Mouse (Mus musculus) liver, embryonic 11.5 days (tissue): Measurements from ENCODE around the gene H2afz. TPM values are rescaled to one million over a fixed set of nuclear protein-coding genes. Genes with fewer than 3 reads are reported as not detected.
"Not testable (repeated sequence)": the region's sequence is repeated elsewhere in the genome, so short reads cannot be mapped to it uniquely, and the experiment has no call there.

Experiments
- ATAC-seq: fragments of 200-750 bp; cut with Nextera tagmentation; replicated peaks from 2 replicates; pipeline ENCODE4 v1.8.0; 2017; ENCODE audit warnings: moderate number of reproducible peaks, mild to moderate bottlenecking, moderate TSS enrichment, moderate library complexity; ENCODE audit not compliant: low FRiP score
- DNase-seq: peaks from one replicate; pipeline ENCODE4 v3.0.0-alpha.2; 2017; ENCODE audit warnings: low spot score
- H3K27ac ChIP-seq: fragments of 300-500 bp; sonication (generic); 2 replicates; pipeline ENCODE4 v1.5.1; 2014; ENCODE audit warnings: mild to moderate bottlenecking, low read depth, low read length, control low read depth
- H3K27me3 ChIP-seq: fragments of 300-500 bp; sonication (generic); replicated peaks from 2 replicates; pipeline ENCODE4 v1.6.1; 2014; ENCODE audit warnings: low read length, mixed read lengths; ENCODE audit not compliant: control insufficient read depth, insufficient read depth
- H3K36me3 ChIP-seq: fragments of 300-500 bp; sonication (generic); 2 replicates; pipeline ENCODE4 v1.6.1; 2014; ENCODE audit warnings: mild to moderate bottlenecking, low read length, moderate library complexity, mixed read lengths; ENCODE audit not compliant: control insufficient read depth, insufficient read depth
- H3K4me1 ChIP-seq: fragments of 300-500 bp; sonication (generic); replicated peaks from 2 replicates; pipeline ENCODE4 v1.6.1; 2014; ENCODE audit warnings: low read length, mixed read lengths; ENCODE audit not compliant: control insufficient read depth, insufficient read depth
- H3K4me2 ChIP-seq: fragments of 300-500 bp; sonication (generic); 2 replicates; pipeline ENCODE4 v1.6.1; 2014; ENCODE audit warnings: mild to moderate bottlenecking, control low read depth, moderate library complexity
- H3K4me3 ChIP-seq: fragments of 300-500 bp; sonication (generic); 2 replicates; pipeline ENCODE4 v1.5.1; 2014; ENCODE audit warnings: low read depth, low read length, control low read depth
- H3K9ac ChIP-seq: fragments of 300-500 bp; sonication (generic); 2 replicates; pipeline ENCODE4 v1.6.1; 2014; ENCODE audit warnings: low read depth, low read length, control low read depth
- H3K9me3 ChIP-seq: fragments of 300-500 bp; sonication (generic); 2 replicates; pipeline ENCODE4 v1.6.1; 2016; ENCODE audit warnings: low read length, inconsistent platforms, mixed read lengths; ENCODE audit not compliant: control insufficient read depth
- WGBS: fragments of 180-500 bp; shearing (Covaris S2); extraction: QIAGEN DNeasy Blood & Tissue Kit; methylation state at CpG from one replicate; pipeline ENCODE4 v1.1.7; 2014; 5-methylcytosine and 5-hydroxymethylcytosine counted together
- polyA plus RNA-seq: library from polyadenylated mRNA; unstranded; fragments of >200 nt; fragmentation: Nextera tagmentation; extraction: Ambion mirVana; gene quantifications from 2 replicates; pipeline ENCODE4 v1.2.1, GENCODE M21; 2014

Gene H2afz
- polyA plus RNA-seq, 1 experiment from 2014 or later, result 2,121 TPM

- no peak overlapping the region for H3K4me3 ChIP-seq
- H3K4me1 ChIP-seq, result no peaks in the 10 kb centered on the region
- DNase-seq (no peak), ATAC-seq (no peak)
- no peaks in the 10 kb centered on the region for H3K9me3 ChIP-seq
- no peak overlapping the region for H3K27ac ChIP-seq
- H3K27me3 ChIP-seq, result no peaks in the 10 kb centered on the region
- no peak overlapping the region for H3K9ac ChIP-seq
- 90% methylated on average over 1 of the region's 1 CpGs for WGBS
- H3K36me3 ChIP-seq, result no peaks in the 10 kb centered on the region
- no peak overlapping the region for H3K4me2 ChIP-seq
Observed at GRCm38 (mm10) chr3:137836543-137836942, 27.7 kb upstream of the H2afz start.

- Histone ChIP-seq H3K4me3 (no peak overlapping the region), H3K9ac (no peak overlapping the region), H3K9me3 (no peaks in the 10 kb centered on the region), H3K4me1 (no peaks in the 10 kb centered on the region), H3K36me3 (no peaks in the 10 kb centered on the region), H3K4me2 (no peak overlapping the region), H3K27me3 (no peaks in the 10 kb centered on the region), H3K27ac (no peak overlapping the region)
- DNase-seq, result no peak
- ATAC-seq, result no peak
Observed at GRCm38 (mm10) chr3:137838160-137838559, 26.1 kb upstream of the H2afz start.

GRCm38 (mm10) chr3:137842944-137843343 is 21.3 kb upstream of the H2afz start:
- Histone ChIP-seq H3K27me3 (no peaks in the 10 kb centered on the region), H3K36me3 (no peaks in the 10 kb centered on the region), H3K4me1 (no peaks in the 10 kb centered on the region), H3K9me3 (no peaks in the 10 kb centered on the region), H3K4me3 (no peak overlapping the region), H3K4me2 (no peak overlapping the region), H3K9ac (no peak overlapping the region), H3K27ac (no peak overlapping the region)
- 81% methylated on average over 1 of the region's 1 CpGs for WGBS
- DNase-seq, result no peak
- no peak for ATAC-seq

- H3K4me2 ChIP-seq, result no peak overlapping the region
Observed at GRCm38 (mm10) chr3:137844263-137844662, 20.0 kb upstream of the H2afz start.

GRCm38 (mm10) chr3:137846552-137846951 is 17.7 kb upstream of the H2afz start:
- H3K4me1 ChIP-seq, result no peaks in the 10 kb centered on the region
- H3K9me3 ChIP-seq, result no peaks in the 10 kb centered on the region
- no peak overlapping the region for H3K4me3 ChIP-seq
- H3K9ac ChIP-seq, result no peak overlapping the region
- no peak for ATAC-seq
- no peak for DNase-seq
- H3K4me2 ChIP-seq, result no peak overlapping the region
- H3K36me3 ChIP-seq, result no peaks in the 10 kb centered on the region
- no peak overlapping the region for H3K27ac ChIP-seq
- WGBS, result 49% methylated on average over 5 of the region's 5 CpGs
- no peaks in the 10 kb centered on the region for H3K27me3 ChIP-seq

More at GRCm38 (mm10) chr3:137844263-137844662, 20.0 kb upstream of the H2afz start:
- no peak for ATAC-seq
- H3K36me3 ChIP-seq, result no peaks in the 10 kb centered on the region
- no peak for DNase-seq
- no peaks in the 10 kb centered on the region for H3K27me3 ChIP-seq
- no peaks in the 10 kb centered on the region for H3K4me1 ChIP-seq
- WGBS, result 84% methylated on average over 3 of the region's 3 CpGs
- H3K9ac ChIP-seq, result no peak overlapping the region
- no peak overlapping the region for H3K4me3 ChIP-seq
- H3K9me3 ChIP-seq, result no peaks in the 10 kb centered on the region
- no peak overlapping the region for H3K27ac ChIP-seq

GRCm38 (mm10) chr3:137848354-137848753 is 15.9 kb upstream of the H2afz start:
- no peaks in the 10 kb centered on the region for H3K4me1 ChIP-seq
- no peaks in the 10 kb centered on the region for H3K27me3 ChIP-seq
- H3K4me2 ChIP-seq, result no peak overlapping the region
- WGBS, result 84% methylated on average over 9 of the region's 9 CpGs
- DNase-seq (no peak), ATAC-seq (no peak)
- no peaks in the 10 kb centered on the region for H3K36me3 ChIP-seq
- H3K9me3 ChIP-seq, result no peaks in the 10 kb centered on the region
- H3K9ac ChIP-seq, result no peak overlapping the region
- H3K4me3 ChIP-seq, result no peak overlapping the region
- no peak overlapping the region for H3K27ac ChIP-seq

GRCm38 (mm10) chr3:137849697-137850096 is 14.6 kb upstream of the H2afz start:
- 84% methylated on average over 5 of the region's 5 CpGs for WGBS

GRCm38 (mm10) chr3:137851196-137851595 is 13.1 kb upstream of the H2afz start:
- no peaks in the 10 kb centered on the region for H3K4me1 ChIP-seq
- no peak overlapping the region for H3K27ac ChIP-seq
- ATAC-seq, result no peak
- no peak overlapping the region for H3K9ac ChIP-seq
- no peak for DNase-seq
- H3K27me3 ChIP-seq, result no peaks in the 10 kb centered on the region
- WGBS, result 81% methylated on average over 2 of the region's 2 CpGs
- no peak overlapping the region for H3K4me2 ChIP-seq
- no peaks in the 10 kb centered on the region for H3K36me3 ChIP-seq
- H3K9me3 ChIP-seq, result no peaks in the 10 kb centered on the region
- no peak overlapping the region for H3K4me3 ChIP-seq

More at GRCm38 (mm10) chr3:137849697-137850096, 14.6 kb upstream of the H2afz start:
- no peak overlapping the region for H3K4me3 ChIP-seq
- H3K4me2 ChIP-seq, result no peak overlapping the region
- H3K4me1 ChIP-seq, result no peaks in the 10 kb centered on the region
- no peak overlapping the region for H3K27ac ChIP-seq
- ATAC-seq (no peak), DNase-seq (no peak)
- H3K36me3 ChIP-seq, result no peaks in the 10 kb centered on the region
- no peak overlapping the region for H3K9ac ChIP-seq
- H3K9me3 ChIP-seq, result no peaks in the 10 kb centered on the region
- no peaks in the 10 kb centered on the region for H3K27me3 ChIP-seq

GRCm38 (mm10) chr3:137853011-137853410 is 11.3 kb upstream of the H2afz start:
- WGBS, result 92% methylated on average over 1 of the region's 1 CpGs
- ATAC-seq, H3K27ac ChIP-seq, H3K36me3 ChIP-seq, H3K4me2 ChIP-seq, H3K27me3 ChIP-seq, H3K4me1 ChIP-seq, H3K9ac ChIP-seq, DNase-seq, H3K9me3 ChIP-seq, H3K4me3 ChIP-seq: not testable (repeated sequence)
